Mouse (Mus musculus): ENCODE data around the gene Six1. TPM values are rescaled to one million over a fixed set of nuclear protein-coding genes. Genes with fewer than 3 reads are reported as not detected.
"Not testable (repeated sequence)": the region's sequence is repeated elsewhere in the genome, so short reads cannot be mapped to it uniquely, and the experiment has no call there.

Six1 gene
- total RNA-seq, 2 experiments from 2014 or later = 0.53 to 0.92 TPM

DNA sequence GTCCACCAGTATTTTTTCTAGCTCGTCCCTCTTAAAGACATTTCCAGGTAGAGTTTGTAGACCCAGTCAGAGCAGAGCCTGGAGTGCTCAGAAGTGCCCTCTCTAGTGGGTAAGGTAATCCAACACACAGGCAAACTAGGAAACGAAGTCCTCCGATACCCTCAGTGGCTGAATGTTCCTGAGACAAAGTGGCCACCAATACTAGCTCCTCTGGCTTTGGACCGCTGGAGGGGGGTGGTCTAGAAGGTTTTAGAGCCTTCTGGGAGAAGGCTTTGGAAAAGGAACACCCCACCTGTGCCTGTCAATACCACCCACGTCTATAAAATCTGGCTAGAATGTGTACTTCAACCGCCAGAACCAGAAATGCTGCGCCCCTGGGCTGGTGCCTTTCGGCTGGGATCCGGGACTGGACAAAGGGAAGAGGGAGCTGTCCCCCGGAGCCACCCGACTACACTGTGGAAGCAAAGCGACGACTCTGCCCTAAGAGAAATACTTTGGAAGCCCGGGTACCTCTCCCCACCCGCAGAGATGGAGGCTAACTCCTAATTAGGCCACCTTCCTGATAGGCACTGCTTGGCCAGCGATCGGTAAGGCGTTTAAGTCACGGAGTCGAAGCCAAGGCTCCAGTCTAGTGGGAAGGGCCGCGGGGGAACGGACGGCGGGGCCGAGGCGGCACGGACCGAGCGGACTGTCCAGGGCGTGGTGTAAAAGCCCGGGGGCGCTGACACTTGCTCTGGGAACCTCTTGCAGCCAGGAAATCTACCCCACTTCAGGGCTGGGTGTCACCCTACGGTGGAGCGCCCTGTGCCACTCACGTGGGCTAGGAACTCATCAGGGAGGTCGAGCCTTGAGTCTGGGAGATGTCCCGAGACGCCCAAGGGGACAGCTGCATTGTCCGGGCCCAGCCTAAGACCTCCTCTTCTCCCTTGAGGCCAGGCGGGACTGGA lies 14.4 kb downstream of the Six1 start:
- intact Hi-C loops (cut with DNase I) = loop anchor here (5.0 kb wide), 1 partner anchor 73 kb away; the partner anchor contains the start of gene Six4
- peak in 1 of 2 experiments; percentile 32 for DNase-seq

GRCm38 (mm10) chr12:73038441-73038991 lies 15.2 kb downstream of the Six1 start:
- intact Hi-C loops (cut with DNase I) = loop anchor here (5.0 kb wide), 1 partner anchor 74 kb away; the partner anchor contains the start of gene Six4
- DNase-seq = peak; percentile 37 to 41

- DNase-seq = no peak
- intact Hi-C loops (cut with DNase I) = loop anchor here (5.0 kb wide), 1 partner anchor 75 kb away; the partner anchor contains the start of gene Six4
Observed at GRCm38 (mm10) chr12:73037385-73038160, 16.1 kb downstream of the Six1 start.

DNA sequence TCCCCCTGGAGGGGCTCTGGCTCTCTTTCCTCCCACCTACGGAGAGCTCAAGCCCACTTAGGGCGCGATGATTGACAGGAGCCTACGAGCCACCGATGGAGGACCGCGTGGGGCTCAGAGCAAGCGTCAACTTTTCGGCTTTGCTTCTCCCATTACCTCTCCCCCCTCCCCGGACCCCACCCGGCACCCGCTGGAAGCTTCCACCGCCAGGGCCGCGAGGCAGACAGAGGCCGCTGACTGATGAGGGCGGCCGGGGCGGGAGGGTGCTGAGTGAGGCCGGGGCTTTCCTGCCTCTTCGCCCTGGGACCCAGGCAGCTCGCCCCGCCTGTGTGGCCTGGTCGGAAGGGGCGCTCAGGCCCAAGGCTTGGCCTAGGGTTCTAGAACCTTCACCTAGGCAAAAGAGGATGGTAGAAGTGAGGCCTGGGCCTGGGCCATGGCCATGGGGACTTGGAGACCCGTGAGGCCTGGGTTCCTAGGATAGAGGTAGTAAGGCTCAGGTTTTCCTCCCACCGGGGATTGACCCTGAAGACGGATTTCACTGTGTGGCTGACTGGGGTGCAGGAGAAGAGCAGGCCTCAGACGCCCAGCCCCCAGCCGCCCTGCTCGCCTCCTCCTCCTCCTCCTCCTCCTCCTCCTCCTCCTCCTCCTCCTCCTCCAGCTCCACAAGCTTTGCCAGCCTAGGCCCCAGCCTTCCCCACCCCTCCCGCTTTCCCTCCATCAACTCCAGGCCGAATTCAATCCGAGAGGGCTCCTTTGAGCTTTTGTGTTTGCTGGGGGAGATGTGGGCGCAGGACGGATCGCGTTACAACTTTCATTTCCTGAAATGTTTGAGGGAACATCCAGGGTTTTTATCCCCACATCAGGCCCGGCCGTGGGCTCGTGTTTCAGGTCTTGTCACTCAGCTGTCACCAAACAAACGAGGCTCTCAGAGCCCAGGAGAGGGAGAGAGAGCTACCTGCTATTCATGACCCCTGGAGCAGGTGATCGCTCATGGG lies 18.5 kb downstream of the Six1 start:
- DNase-seq = no peak
- intact Hi-C loops (cut with DNase I) = loop anchor here (5.0 kb wide), 1 partner anchor 77 kb away; the partner anchor contains the start of gene Six4

GRCm38 (mm10) chr12:73032665-73033064 lies 21.0 kb downstream of the Six1 start:
- intact Hi-C loops (cut with DNase I) = no loop called here
- no peak for DNase-seq

DNA sequence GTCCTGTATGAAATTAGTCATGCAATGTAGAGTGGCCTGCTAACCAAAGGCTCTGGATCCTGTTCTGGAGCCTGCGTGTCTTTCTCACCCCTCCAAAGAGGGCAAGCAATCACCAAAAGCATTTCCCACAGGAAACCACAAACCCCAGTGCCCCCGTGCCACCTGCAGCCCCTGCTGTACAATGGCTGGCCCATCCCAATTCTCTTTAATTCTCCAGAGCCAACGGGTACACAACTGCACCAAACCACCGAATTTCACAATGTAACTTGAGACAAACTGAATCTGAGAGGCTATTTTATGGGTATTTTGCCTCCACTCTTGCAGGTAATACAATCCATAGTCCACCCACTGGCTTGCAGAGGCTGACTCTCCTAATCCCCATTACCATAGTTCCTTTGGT lies 22.4 kb downstream of the Six1 start:
- intact Hi-C loops (cut with DNase I) = no loop called here
- no peak for DNase-seq

DNA sequence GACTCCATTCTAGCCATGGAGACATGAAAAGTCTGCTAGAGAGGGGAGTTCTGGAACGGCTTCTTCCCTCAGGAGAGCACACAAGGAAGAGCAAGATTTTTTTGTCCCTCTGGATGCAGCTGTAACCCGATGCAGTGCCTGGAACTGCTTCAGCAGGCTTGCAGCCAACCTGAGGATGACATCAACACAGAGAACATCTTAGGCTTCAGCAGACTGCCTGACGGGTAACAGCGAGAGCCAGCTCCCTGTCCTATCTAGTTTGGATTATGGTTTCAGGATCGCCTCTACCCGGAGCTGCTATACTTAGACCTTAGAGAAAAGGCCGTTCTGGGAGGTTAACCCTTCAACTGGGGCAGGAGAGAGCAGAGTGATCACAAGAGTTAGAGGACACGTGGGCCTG lies 28.2 kb downstream of the Six1 start:
- peak; percentile 94 to 95 for DNase-seq
- intact Hi-C loops (cut with DNase I) = no loop called here

- peak; percentile 83 to 88 for DNase-seq
- intact Hi-C loops (cut with DNase I) = loop anchor here (1.0 to 2.0 kb wide), 3 partner anchors 304 to 496 kb away; no protein-coding TSS in a partner anchor
Observed at GRCm38 (mm10) chr12:73020941-73021340, 32.7 kb downstream of the Six1 start.

DNA sequence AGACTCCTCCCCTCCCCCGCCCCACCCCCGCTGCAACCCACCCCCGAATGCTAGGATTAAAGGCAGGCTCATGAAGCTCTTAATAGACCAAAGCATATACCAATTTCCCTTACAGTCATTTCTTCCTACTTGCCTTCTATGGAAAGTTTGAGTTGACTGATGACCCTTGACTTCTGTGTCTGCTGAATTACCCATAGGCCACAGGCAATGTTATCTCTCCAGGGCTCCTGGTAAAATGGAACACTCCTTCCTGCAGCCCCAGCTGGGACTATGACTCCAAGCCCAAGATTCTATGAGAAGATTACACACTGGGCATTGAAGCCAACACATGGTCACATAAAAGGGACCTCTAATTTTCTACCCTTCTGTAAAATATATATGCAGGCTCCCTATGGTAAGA lies 33.3 kb downstream of the Six1 start:
- no peak for DNase-seq
- intact Hi-C loops (cut with DNase I) = loop anchor here (2.0 kb wide), 2 partner anchors 304 to 430 kb away; no protein-coding TSS in a partner anchor

DNA sequence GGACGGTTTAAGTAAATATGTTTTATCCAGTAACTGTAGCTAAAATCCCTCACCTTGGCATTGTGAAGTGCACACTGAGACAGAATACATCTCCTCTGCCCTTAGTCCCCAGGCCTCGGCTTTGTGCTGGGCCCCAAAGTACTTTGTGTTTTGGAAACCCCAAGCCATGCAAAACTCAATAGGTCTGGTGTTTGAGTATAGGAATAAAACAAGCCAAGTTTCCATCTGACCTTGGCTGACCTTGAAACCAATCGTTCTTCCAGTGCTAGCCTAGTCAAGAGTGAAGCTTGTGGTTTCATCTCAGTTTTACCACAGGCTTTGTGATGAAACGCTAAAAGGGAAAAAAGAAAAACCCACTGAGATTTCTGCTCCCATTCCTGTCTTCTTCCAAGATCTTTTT lies 34.8 kb downstream of the Six1 start:
- DNase-seq = no peak
- intact Hi-C loops (cut with DNase I) = no loop called here

DNA sequence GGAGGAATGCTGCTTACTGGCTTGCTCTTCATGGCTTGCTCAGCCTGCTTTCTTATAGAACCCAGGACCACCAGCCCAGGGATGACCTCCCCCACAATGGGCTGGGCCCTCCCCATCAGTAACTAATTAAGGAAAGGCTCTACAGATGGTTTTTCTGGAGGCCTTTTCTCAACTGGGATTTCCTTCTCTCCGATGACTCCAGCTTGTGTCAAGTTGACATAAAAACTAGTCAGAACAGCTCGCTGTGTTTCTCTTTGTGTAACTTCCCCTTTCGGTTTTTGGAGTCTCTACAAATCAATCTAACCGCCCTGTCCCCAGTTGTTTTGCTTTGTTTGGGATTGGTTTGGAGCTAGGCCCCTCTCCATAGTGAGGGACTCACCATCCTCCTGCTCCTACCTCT lies 37.5 kb downstream of the Six1 start:
- DNase-seq = no peak
- intact Hi-C loops (cut with DNase I) = no loop called here

GRCm38 (mm10) chr12:73014311-73014710 lies 39.4 kb downstream of the Six1 start:
- intact Hi-C loops (cut with DNase I) = no loop called here
- no peak for DNase-seq

GRCm38 (mm10) chr12:73012824-73013223 lies 40.9 kb downstream of the Six1 start:
- intact Hi-C loops (cut with DNase I) = no loop called here
- DNase-seq = peak in 1 of 2 experiments; percentile 23

- intact Hi-C loops (cut with DNase I) = no loop called here
- peak; percentile 53 to 55 for DNase-seq
Observed at GRCm38 (mm10) chr12:73012136-73012785, 41.4 kb downstream of the Six1 start.

DNA sequence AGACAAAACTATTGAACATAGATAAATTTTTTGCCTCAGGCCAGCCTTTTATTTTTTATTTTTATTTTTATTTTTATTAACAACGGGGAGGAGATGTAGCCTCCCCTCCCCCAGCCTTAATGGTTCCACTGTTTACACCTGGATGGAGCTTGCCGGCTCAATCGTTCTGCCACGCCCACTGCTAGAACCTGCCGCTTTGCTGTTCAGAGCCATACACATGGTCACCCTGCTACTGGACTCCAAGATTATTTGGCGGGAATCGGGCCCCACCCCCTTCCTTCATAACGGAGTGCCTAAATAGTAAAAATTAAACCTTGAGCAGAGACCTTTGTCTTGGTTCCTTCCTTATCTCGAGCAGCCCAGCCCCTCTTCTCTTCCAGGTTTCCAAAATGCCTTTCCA lies 50.8 kb downstream of the Six1 start:
- DNase-seq; intact Hi-C loops (cut with DNase I): not testable (repeated sequence)

GRCm38 (mm10) chr12:73002281-73002680 lies 51.4 kb downstream of the Six1 start:
- intact Hi-C loops (cut with DNase I) = not testable (repeated sequence)
- peak; percentile 46 to 52 for DNase-seq

DNA sequence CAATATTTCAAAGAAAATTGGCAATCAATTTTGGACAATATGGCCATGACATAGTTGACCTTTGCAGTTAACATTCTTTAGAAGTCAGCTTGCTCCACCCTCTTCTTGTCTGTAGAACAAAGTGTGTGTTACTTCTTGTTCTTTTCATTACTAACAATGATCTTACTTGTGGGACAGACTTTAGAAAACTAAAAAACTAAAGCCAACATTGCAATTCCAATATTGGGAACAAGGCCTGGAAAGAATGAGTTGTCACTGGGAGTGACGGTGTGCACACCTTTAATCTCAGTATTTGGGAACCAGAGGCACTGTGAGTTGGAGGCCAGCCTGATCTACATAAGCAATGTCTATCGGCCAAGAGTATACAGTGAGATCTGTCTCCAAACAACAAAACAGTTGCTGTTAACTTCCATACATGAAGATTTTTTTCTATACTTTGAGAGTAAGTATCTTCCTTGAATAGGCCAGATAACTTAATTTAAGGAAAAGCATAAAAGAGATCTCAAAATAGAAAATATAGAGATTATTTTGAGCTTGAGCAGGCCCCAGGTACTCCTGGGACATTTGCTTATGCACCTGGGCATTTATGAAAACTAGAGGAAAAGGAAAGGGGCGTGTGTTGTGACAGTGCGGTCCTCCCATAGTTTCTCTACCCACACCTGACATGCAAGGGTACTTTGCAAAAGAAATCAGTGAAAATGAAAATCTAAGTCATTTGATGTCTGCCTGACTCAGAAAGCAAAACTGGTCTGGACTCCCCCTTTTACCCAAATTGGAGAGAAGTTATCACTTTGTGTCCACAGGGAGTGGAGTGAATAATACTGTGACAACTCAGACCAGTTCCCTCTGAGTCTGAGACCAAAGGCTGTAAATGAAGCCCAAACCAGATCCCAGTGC lies 55.3 kb downstream of the Six1 start:
- DNase-seq = no peak
- intact Hi-C loops (cut with DNase I) = no loop called here

DNA sequence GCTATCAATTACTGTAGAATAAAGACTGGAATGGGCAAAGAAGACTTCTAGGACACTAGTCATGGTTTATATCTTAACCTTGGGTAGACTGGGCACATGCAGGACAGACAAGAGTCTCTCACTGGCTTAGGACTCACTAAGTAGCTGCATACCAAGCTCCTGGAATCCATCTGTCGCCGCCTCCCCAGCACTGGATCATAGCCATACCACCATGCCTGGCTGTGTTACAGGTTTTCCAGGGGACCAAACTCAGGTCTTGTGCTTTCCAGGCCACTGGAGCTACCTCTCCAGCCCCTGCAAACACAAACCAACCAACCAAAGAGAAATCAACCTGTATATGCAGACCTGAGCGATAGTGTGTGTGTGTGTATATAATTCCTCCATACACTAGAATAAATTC lies 57.0 kb downstream of the Six1 start:
- intact Hi-C loops (cut with DNase I) = no loop called here
- peak; percentile 38 to 49 for DNase-seq

All from heart, postnatal 10 days (tissue).